Mouse (Mus musculus): ENCODE measurements around the gene Kmt5c. TPM values are rescaled to one million over a fixed set of nuclear protein-coding genes. Genes with fewer than 3 reads are reported as not detected.
A peak's percentile ranks its signal among the peaks of the same experiment; 100 is the strongest.

Gene Kmt5c
- total RNA-seq (2022): 10 to 100 TPM in 2 of 4 experiments, 1 to 10 TPM in 2; 7.5 to 10.8 (median 9.7) TPM

DNA sequence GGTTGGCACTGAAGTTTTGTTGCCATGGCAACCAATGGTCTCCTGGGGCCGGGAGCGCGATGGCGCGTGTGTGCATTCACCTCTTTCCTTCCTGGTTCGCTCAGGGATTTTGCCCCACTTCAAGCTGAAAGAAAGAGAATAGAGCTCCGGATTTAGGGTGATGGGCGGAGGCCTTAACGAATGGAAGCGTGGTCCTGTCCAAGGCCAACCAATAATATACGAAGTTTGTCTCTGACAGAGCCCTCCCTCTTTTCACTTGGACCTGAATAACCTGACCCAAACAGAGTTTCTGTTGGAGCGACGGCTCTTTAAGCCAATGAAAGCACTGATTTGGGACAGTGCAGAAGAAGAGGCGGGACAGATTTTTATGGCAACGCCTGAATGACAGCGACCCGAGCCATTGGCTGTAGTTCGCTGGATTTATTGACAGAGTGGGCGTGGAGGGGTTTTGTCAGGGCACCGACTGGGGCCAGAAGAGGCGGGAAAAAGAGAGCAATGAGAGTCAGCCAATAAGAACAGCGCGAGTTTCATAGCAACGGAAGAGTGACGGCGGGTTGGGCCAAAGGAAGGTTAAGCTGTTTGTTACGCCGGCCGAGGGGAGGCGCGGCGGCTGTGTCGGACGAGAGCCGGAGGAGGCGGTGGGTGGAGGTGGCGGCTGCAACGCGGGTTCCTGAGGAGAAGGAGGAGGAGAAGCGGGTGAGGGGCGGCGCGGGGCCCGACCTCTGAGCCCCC, at the start of gene Kmt5c:
TSS of gene Kmt5c (plus strand) at position 572 of the 732 bp plus-strand sequence.
- peak; percentile 100 for DNase-seq (ENCODE audit: low spot score)

DNA sequence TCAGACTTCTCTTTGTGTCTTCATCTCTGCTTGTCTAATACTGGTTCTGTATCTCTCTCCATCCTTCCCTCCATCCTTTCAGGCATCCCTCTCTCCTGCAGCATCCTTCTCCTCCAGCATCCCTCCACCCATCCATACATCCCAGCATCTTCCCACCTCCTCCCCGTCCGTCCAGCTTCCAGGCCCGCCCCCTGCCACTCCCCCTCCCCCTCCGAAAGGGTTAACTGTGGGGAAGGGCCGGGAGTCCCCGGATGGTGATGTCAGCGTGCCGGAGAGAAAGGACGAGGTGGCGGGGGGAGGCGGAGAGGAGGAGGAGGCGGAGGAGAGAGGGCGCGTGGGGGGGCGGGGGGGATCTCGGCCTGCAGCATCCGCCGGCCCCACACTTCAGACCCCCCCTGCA, 49.5 kb upstream of the Kmt5c start, which contains the start of gene Brsk1:
TSS of gene Brsk1 (plus strand) at position 218 of the 400 bp plus-strand sequence.
- no peak for DNase-seq (ENCODE audit: low spot score)

DNA sequence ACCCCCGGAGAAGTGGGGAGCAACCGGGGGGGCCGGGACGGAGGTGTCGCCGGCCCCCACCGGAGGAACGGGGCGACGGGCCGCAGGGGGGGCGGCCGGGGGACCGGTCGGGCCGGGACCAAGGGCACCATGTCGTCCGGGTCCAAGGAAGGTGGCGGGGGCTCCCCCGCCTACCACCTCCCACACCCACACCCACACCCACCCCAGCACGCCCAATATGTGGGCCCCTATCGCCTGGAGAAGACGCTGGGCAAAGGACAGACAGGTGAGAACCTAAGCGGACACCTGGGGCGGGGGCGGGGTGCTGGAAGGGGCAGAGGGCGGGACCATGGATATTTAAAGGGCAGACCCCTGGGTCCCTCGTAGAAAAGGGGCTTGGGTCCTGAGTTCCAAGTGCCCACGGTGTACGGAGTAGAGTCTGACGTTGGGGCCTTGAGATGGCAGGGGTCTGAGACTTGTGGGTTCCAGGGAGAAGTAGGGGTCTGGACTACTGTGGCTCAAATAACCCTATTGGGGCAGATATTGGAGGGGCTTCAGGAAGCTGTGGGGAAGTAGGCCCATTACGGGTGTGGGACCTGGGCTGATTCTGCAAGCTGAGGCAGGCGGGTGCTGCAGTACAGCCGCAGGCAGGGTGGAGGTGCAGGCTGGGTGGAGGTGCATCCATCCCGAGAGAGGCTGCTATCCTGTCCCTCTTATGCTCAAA, 48.8 kb upstream of the Kmt5c start:
- DNase-seq (ENCODE audit: low spot score): no peak

DNA sequence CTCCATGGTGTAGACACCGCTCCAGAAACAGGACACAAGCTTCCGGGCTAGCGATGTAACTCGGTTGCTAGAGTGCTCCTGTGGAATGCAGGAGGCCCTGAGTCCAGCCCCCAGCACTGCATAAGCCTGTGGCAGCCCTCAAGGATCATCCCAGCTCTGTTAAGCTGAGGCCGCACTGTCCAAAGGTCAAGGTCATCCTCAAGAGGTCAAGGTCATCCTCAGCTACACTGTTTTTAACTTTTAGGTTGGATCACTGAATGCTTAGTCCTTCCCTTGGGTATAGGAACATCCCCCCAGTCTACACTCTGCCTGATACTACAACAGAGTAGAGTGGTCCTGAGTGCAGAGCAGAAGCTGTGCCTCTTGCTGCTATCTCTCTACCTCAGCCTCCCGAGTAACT, 46.9 kb upstream of the Kmt5c start:
- DNase-seq (ENCODE audit: low spot score): no peak

DNA sequence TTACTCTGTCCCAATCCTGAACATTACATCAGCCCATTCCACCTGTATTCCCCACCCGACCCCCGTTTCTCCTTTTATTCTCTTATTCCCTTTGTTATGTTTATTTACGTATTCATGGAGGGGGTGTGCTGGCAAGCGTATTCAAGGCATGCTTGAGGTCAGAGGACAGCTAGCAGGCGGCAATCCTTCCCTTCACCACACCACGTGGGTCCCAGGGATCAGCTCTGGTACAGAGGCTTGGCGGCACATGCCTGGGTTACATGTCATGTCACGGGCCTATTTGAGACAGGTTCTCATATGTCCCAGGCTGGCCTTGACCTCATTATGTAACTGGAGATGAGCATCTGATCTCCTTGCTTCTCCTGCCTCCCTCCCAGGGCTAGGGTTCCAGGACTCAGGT, 37.6 kb upstream of the Kmt5c start:
- DNase-seq (ENCODE audit: low spot score): no peak

DNA sequence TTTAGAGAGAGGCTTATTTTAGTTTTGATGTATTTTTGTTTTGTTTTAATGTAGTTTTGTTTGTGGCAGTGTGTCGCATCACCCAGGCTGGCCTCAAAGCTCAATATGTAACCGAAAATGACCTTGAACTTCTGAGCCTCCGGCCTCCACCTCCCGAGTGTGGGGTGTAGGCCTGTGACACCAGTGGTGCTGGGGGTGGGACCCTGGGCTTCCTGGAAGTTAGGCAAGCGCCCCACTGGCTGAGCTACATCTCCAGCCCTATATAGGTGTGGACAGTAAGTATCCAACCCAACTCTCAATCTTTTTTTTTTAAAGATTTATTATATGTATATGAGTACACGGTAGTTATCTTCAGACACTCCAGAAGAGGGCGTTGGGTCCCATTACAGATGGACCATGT, 36.7 kb upstream of the Kmt5c start:
- no peak for DNase-seq (ENCODE audit: low spot score)

DNA sequence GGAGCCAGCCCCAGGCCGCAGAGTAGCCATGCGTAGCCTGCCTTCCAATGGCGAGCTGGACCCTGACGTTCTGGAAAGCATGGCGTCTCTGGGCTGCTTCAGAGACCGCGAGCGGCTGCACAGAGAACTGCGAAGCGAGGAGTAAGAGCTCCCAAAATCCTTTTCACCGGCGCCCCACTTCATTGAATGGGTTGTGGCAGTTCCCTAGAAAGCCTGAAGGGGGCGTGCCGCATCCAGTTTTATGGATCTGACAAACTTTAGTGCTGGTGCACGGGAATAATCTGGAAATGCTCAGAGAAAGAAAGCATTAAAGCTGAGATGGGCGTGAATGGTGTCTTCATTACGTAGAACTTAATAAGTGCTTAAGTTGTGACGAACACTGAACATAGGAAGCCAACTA, 34.8 kb upstream of the Kmt5c start:
- no peak for DNase-seq (ENCODE audit: low spot score)

DNA sequence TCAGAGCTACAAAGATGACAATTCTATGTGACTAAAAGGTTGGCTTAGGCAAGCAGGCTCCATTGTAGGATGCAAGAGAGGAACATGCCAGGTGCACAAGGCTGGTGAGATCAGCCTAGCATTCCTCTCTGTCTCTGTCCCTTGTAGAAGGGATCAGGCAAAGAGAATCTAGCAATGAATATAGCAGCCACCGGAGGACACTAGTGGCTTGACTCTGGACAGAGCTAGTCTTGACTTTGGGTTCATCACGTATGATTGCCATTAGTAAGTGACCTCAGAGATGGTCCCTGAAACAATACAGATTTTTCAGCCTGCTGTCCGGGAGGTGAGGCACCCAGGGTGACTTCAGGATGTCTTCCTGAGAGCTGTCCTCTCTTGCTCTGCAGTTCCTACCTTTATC, 27.3 kb upstream of the Kmt5c start:
- DNase-seq (ENCODE audit: low spot score): no peak

DNA sequence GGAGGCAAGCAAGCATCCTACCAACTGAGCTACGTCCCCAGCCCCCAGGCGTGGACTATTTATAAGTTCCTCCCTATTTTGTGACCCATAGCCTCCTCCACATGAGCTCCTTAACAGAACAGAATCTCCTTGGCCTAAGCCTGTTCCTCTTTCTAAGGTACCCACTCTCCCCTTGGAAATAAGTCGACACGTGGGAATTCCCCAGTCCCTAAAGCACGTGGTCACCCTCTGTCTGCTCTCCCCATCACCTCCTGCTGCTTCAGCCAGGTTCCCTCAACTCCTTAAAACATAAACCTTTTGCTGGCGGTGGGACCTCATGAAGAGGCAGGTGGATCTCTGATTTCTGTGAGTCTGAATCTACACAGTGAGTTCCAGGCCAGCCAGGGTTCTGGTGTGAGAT, 23.0 kb upstream of the Kmt5c start:
- DNase-seq (ENCODE audit: low spot score): no peak

DNA sequence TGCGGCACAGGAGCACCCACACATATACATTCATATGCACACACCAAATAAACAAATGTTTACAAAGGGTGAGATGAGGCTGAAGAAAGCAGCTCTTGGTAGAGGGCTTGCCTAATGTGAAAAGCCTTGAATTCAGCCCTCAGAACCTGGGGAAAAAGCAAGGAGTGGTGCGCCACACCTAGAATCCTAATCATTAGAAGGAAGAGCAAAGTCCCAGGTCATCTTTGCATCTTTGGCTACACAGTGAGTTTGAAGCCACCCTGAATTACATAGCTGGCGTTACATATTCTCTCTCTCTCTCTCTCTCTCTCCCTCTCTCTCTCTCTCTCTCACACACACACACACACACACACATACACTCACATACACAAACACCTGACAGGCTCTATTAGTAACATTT, 20.6 kb upstream of the Kmt5c start:
- DNase-seq (ENCODE audit: low spot score): no peak

DNA sequence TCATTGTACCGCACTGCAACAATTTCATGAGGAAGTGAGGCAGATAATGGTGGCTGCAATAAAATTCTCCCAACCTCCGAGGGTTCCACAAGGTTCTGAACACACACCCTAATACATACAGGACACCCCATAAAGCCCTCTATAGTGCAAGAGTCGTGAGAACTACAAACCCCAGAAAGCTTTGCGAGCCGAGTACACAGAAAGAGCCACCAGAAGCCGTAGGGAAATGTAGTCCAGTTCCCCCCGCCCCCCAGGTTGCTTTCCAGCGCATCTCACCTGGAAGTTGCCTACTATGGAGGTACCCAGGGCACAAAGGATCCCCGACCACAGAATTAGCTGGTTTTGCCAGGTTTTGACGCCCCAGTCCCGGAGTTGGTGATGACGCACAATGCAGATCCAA, 16.4 kb upstream of the Kmt5c start:
- DNase-seq (ENCODE audit: low spot score): no peak

DNA sequence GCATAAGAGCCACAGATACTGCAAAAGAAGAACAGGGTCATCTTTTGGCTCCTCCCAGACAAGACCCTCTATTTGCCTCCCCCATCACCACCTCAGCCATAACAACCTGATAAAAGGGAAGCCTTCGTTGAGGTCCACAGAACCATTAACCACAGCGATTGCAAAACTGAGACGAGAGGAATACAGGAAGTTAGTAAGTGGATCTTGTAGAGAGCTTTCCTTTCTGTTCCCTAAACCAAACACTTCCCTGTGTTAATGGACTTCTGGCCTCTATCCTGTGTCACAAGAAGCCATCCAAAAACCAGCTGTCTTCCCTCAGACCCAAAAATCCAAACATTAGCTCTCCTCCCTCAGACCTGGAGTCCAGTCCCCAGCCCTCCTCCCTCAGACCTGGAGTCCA, 15.6 kb upstream of the Kmt5c start:
- DNase-seq (ENCODE audit: low spot score): peak; percentile 20

DNA sequence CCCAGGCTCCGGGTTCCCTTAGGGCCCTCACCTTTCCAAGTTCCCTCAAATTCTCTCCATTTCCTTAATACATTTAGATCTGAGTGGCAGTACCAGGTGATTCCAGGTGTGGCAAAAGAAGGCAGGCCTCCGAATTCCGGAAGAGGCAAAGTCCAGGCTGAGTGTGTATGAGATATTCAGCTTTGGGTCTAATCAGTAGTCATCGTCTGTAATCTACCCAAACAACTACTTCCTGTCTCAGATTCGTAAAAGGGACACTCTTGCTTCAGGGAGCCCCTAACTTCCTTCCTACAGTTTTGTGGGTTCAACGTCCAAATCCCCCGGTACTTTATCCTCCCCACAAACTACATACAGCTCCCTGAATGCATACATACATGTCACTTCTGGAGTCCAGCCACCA, 14.7 kb upstream of the Kmt5c start, which contains the start of gene Tmem150b:
TSS of gene Tmem150b (minus strand) at position 81 of the 400 bp plus-strand sequence.
- no peak for DNase-seq (ENCODE audit: low spot score)

DNA sequence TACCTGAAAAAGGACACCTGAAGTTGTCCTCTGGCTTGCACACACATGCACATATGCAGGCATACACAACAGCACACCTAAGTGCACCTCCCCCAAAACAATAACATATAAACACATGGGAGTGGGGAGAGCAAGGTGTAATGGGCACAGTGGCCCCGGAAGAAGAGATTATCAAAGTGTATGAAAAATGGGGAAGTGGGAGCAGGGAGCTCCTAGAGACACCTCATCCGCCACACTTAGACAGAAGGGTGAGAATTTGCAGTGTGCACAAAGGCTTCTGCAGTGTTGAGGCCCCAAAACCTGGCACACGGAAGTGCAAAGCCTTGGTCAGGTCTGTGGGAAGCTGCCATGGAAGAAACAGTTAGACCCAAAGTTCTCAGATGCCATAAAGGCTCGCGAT, 8.8 kb upstream of the Kmt5c start:
- DNase-seq (ENCODE audit: low spot score): no peak

DNA sequence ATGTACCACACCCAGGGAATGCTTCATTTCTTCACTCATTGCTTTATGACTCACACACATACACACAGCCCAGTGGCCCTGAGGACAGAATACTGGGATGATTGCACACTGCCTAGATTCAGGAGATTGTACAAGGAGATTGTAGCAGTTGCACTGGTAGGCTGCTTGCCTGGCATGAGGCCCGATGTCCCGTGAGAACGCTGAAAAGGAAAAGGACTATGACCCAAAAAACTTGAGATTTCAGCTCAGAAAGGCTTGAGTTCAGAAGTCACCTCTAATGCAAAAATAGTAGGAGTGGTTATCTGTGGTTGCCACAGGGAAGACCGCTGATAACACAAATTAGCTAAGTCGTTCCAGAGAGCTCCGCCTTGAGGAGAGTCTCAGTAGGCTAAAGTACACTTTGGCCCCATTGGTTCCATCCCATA, 6.9 kb upstream of the Kmt5c start:
- DNase-seq (ENCODE audit: low spot score): no peak

DNA sequence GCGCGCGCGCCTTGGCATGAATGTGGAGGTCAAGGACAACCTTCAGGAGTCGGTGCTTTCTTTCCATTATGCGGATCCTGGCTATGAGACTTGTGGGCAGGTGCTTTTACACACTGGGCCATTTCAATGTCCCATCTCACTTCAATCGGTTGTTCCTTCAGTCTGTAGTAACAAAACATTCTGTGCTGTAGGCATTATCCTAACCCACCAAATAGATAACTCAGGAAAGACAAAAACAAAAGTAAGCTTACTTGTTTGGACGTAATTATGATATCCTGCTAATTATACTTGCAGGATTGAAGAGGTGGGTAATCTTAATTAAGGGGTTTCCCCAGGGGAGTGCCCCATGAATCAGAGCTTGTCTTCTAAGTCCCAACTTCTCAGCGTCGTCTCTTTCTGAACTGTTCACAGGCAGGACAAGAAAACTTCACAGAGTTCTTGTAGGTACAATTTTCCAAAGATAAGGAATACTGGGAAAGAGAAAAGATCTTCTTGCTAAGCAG, 823 bp upstream of the Kmt5c start:
- no peak for DNase-seq (ENCODE audit: low spot score)

DNA sequence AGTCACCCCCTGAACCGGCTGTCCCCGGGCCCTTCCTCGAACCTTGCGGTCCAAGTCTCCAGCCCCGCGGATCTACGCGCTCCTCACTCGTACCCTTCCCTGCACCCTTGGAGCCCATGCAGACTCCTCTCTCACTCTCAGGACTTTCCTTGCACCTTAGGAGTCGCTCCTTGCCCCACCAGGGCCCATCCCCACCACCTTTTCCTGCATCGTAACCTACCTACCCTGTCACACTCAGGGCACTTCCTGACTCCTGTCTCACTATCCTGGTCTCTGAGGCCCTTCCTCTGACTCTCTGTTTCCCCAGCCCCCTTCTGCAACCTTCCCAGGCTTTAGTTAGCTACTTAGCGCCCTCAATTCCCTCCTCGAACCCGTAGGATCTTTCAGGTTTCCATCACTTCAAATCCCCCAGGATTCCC, 403 bp downstream of the Kmt5c start:
- DNase-seq (ENCODE audit: low spot score): no peak

DNA sequence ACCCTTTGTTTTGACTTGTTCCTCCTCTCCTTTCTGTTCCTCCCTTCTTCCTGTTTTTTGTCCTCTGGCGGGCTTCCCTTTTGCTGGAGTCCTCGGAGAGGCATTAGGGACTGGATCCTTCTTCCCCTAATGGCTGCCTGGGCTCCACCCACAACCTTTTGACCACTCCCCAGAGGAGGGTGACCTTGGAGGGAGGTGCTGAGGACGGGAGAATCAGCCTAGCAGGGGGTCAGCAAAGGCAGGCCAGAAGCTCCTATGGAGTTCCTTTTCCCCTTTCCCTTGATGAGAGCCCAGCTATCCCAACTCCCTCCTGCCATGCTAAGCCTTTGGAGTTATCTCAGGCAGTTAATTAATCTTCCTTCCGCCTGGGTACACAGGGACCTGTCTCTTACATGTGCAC, 1.2 kb downstream of the Kmt5c start:
- DNase-seq (ENCODE audit: low spot score): peak; percentile 60

DNA sequence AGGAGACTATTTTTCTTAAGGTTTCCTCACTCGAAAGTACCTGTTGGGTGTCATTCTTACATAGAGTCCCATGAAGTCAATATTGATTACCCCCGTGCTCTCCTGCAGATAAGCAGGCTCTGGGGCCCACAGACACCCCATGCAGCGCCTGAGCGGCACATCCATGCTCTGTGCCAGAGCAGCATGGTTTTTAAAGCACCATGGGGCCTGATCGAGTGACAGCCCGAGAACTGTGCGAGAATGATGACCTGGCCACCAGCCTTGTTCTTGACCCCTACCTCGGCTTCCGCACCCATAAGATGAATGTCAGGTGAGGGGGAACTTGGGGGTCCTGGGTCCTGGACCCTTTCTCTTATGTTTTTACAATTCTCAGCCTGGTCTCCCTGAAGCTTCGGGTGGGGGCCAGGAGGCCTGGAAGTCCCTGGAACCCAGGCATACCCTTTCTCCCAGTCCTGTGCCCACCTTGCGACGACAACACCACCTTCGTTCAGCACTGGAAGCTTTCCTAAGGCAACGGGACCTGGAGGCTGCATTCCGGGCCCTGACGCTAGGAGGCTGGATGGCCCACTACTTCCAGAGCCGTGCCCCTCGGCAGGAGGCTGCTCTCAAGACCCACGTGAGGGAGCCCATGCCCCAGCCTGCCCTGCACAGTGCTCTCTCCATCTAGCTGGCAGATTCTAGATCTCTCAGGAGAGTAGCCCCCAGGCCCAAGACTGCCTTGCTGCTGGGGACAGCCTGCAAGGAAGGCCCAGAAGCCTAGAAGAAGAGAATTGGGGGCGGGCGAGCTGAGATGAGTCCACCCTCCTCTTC, 2.0 kb downstream of the Kmt5c start:
- no peak for DNase-seq (ENCODE audit: low spot score)

DNA sequence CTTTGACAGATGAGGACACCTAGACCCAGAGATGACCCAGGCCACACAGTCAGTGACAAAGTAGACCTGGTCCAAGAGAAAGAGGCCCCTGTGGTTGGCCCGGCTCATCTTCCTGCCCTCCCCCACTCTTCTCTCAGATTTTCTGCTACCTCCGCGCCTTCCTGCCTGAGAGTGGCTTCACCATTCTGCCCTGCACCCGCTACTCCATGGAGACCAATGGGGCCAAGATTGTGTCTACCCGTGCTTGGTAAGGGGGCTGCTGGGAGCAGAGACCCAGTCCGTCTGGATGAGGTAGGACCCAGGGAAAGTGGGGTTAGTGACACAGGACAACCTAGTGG, 2.5 kb downstream of the Kmt5c start:
- no peak for DNase-seq (ENCODE audit: low spot score)

DNA sequence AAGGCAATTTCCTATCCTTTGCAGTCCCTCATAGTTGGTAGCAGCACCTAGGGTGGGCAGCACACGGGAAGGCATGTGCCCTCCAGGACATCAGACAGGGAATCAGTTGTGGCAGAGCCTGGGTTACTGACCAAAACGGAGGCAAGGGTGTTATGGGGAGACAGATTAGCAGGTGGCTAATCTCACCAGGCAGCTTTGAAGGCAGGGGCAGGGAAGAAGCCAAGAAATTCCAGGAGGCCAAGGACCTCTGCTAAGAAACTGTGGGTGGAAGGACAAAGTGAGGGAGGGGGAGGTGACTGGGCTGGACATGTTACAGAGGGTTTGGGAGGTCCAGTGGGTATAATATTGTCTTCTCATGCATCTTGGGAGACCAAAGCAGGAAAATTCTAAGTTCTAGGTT, 3.4 kb downstream of the Kmt5c start:
- DNase-seq (ENCODE audit: low spot score): no peak

DNA sequence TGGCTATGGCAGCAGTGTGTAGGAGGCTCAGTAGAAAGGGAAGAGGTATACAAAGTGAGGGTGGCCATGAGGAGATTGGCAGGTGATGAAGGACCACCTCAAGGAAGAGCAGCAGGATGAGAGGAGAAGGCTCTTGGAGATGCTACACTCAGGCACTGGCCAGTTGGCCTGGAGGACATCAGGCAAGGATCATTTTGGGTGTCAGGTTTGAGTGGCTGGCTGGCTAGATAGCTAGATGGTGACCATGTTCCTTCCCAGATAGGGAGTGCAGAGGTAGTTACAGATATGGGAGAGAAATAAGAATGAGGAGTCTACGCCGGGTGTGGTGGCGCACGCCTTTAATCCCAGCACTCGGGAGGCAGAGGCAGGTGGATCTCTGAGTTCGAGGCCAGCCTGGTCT, 5.0 kb downstream of the Kmt5c start:
- no peak for DNase-seq (ENCODE audit: low spot score)

Measured in heart, adult 8-10 months (tissue).